Comparison of ENCODE assay signal across 21 mouse cellular contexts in the genomic region with DNA sequence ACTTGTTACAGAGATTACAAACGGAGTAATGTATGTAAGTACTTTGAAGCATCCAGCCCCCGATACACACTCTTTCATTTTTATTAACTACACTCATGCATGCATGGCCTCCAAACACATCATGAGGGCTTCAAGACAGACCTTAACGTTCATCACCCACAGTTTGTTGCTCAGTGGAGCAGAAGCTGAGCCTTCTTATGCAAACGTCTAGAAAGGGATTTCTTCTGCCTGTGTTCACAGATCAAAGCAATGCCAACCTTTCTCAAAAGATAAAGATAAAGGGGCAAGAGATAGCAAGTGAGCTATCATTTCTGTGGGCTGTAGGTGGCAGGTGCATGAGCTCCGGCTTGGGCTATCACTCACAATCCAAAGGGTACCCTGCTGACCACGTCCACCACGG.
DNase-seq lines count a peak whose midpoint lies in the region; ATAC-seq lines count a peak whose summit lies in the region.
"Had no signal": no experiment of that assay in that cellular context is flagged by ENCODE, and none has a peak within 500 bp of the region (broad histone marks: within the 10 kb centered on the region; RNA-seq: fewer than 3 reads in every experiment).

No protein-coding gene starts in this region.

- DNase-seq in heart, adult 11 months: peak; percentile 74
- DNase-seq in heart, postnatal 14 days: no peak
- DNase-seq in thymus, postnatal 0 days (ENCODE audit: low spot score): peak; percentile 33
- DNase-seq in thymus, adult 18-20 months: no peak
- DNase-seq in naive thymus-derived CD4-positive, alpha-beta T cell, adult 2 months (ENCODE audit: low read depth): peak; percentile 62
- DNase-seq in adrenal gland, postnatal 10 days: no peak
- no peak for DNase-seq in right cerebral cortex, postnatal 14 days
- DNase-seq: adrenal gland, adult 2 months; adrenal gland, postnatal 25 days; cerebellum, adult 11 months; cerebellum, adult 2 months; cerebellum, postnatal 10 days; cerebellum, postnatal 36 days; embryo, embryonic 11 days; forebrain, postnatal 0 days; gastrocnemius, postnatal 10 days; gastrocnemius, postnatal 36 days; kidney, adult 11 months had no signal

- peak; percentile 61 for ATAC-seq in CD4-positive, CD25-positive, alpha-beta regulatory T cell, adult 4 months
- ATAC-seq: forebrain, embryonic 14.5 days; forebrain, postnatal 0 days; intestine, embryonic 15.5 days had no signal

- intact Hi-C loops in heart, postnatal 14 days (cut with DNase I): loop anchor here (2.0 kb wide), 2 partner anchors 15 to 123 kb away; a partner anchor contains a TSS

Comparison
In these comparisons a context has a peak if more than half of its experiments do, and no peak if none do; other contexts are left out.
1. DNase-seq: peak in heart, adult 11 months (single experiment), thymus, postnatal 0 days (single experiment) and naive thymus-derived CD4-positive, alpha-beta T cell, adult 2 months (single experiment); none in heart, postnatal 14 days (0 of 2), thymus, adult 18-20 months (0 of 2), adrenal gland, postnatal 10 days (single experiment) and right cerebral cortex, postnatal 14 days (single experiment).